Mouse (Mus musculus) retina, postnatal 1 day (tissue): ENCODE measurements around the gene Ifnb1.
A peak's percentile ranks its signal among the peaks of the same experiment; 100 is the strongest.
"Not testable (repeated sequence)": the region's sequence is repeated elsewhere in the genome, so short reads cannot be mapped to it uniquely, and the experiment has no call there.

Experiments used
- DNase-seq: peaks from one replicate; pipeline ENCODE4 v3.0.0-alpha.2; 2012

Ifnb1 gene

GRCm38 (mm10) chr4:88522674-88523073 lies at the start of gene Ifnb1:
Ifnb1 (minus strand) TSS chr4:88522774.
- DNase-seq = no peak

GRCm38 (mm10) chr4:88571698-88572097 lies 49.1 kb upstream of the Ifnb1 start, which contains the start of gene Ifna14:
Ifna14 (minus strand) TSS chr4:88571798.
- no peak for DNase-seq

GRCm38 (mm10) chr4:88561791-88562190 lies 39.2 kb upstream of the Ifnb1 start:
- DNase-seq = no peak

GRCm38 (mm10) chr4:88558145-88558544 lies 35.6 kb upstream of the Ifnb1 start, which contains the start of gene Ifna15:
Ifna15 (minus strand) TSS chr4:88558245.
- DNase-seq = not testable (repeated sequence)

- peak; percentile 85 for DNase-seq
Measured at GRCm38 (mm10) chr4:88550161-88550945, 27.8 kb upstream of the Ifnb1 start.

GRCm38 (mm10) chr4:88547986-88548385 lies 25.4 kb upstream of the Ifnb1 start:
- DNase-seq = no peak

- DNase-seq = peak; percentile 82
Measured at GRCm38 (mm10) chr4:88543649-88544234, 21.2 kb upstream of the Ifnb1 start.

GRCm38 (mm10) chr4:88537328-88537727 lies 14.8 kb upstream of the Ifnb1 start:
- no peak for DNase-seq

- DNase-seq = no peak
Measured at GRCm38 (mm10) chr4:88536640-88537039, 14.1 kb upstream of the Ifnb1 start.

- DNase-seq = no peak
Measured at GRCm38 (mm10) chr4:88535742-88536141, 13.2 kb upstream of the Ifnb1 start.

- DNase-seq = no peak
Measured at GRCm38 (mm10) chr4:88534903-88535302, 12.3 kb upstream of the Ifnb1 start.

GRCm38 (mm10) chr4:88533499-88533898 lies 10.9 kb upstream of the Ifnb1 start:
- DNase-seq = no peak

GRCm38 (mm10) chr4:88530892-88531291 lies 8.3 kb upstream of the Ifnb1 start:
- no peak for DNase-seq

GRCm38 (mm10) chr4:88530271-88530670 lies 7.7 kb upstream of the Ifnb1 start:
- DNase-seq = no peak

- DNase-seq = no peak
Measured at GRCm38 (mm10) chr4:88526379-88527049, 3.9 kb upstream of the Ifnb1 start.

GRCm38 (mm10) chr4:88525393-88525792 lies 2.8 kb upstream of the Ifnb1 start:
- no peak for DNase-seq

GRCm38 (mm10) chr4:88523241-88523640 lies 667 bp upstream of the Ifnb1 start:
- peak; percentile 12 for DNase-seq

- DNase-seq = no peak
Measured at GRCm38 (mm10) chr4:88517957-88518356, 4.6 kb downstream of the Ifnb1 start.

- DNase-seq = peak; percentile 15
Measured at GRCm38 (mm10) chr4:88515711-88516211, 6.8 kb downstream of the Ifnb1 start.

- no peak for DNase-seq
Measured at GRCm38 (mm10) chr4:88515250-88515649, 7.3 kb downstream of the Ifnb1 start.

- DNase-seq = peak; percentile 44
Measured at GRCm38 (mm10) chr4:88514403-88514802, 8.2 kb downstream of the Ifnb1 start.

- DNase-seq = no peak
Measured at GRCm38 (mm10) chr4:88513743-88514142, 8.8 kb downstream of the Ifnb1 start.

GRCm38 (mm10) chr4:88503753-88504152 lies 18.8 kb downstream of the Ifnb1 start:
- DNase-seq = no peak

GRCm38 (mm10) chr4:88501247-88501646 lies 21.3 kb downstream of the Ifnb1 start:
- DNase-seq = no peak
